Mouse (Mus musculus) small intestine, adult 2 months (tissue): Measurements from ENCODE around the gene Dop1b.

Source experiments
- CTCF ChIP-seq: fragments of 200-500 bp; IDR thresholded peaks from 2 replicates; pipeline ENCODE4 v1.5.1; 2012; ENCODE audit warnings: low read depth, mild to moderate bottlenecking, control low read depth, inconsistent platforms, low read length, moderate library complexity, mixed read lengths; ENCODE audit not compliant: insufficient replicate concordance, insufficient read length; ENCODE audit errors: extremely low read depth
- POLR2A ChIP-seq: fragments of 200-500 bp; IDR thresholded peaks from 2 replicates; pipeline ENCODE4 v1.6.1; 2012; ENCODE audit warnings: low read depth, mild to moderate bottlenecking, control low read depth, inconsistent platforms, low read length, moderate library complexity

GRCm38 (mm10) chr16:93797841-93798492, 86.3 kb downstream of the Dop1b start:
- TF ChIP-seq POLR2A = no peak
- TF ChIP-seq CTCF = no peak
